Mouse (Mus musculus) heart, embryonic 12.5 days (tissue): ENCODE data around the gene Pak6. TPM values are rescaled to one million over a fixed set of nuclear protein-coding genes. Genes with fewer than 3 reads are reported as not detected.

ENCODE experiments used
- ATAC-seq: fragments of 200-750 bp; cut with Nextera tagmentation; 2 replicates; pipeline ENCODE4 v1.8.0; 2017; ENCODE audit warnings: moderate TSS enrichment, moderate library complexity; ENCODE audit not compliant: insufficient number of reproducible peaks, low FRiP score
- H3K27ac ChIP-seq: fragments of 300-500 bp; sonication (generic); 2 replicates; pipeline ENCODE4 v1.5.1; 2016; ENCODE audit warnings: mild to moderate bottlenecking, moderate library complexity; ENCODE audit not compliant: poor library complexity, severe bottlenecking
- H3K27me3 ChIP-seq: fragments of 300-500 bp; sonication (generic); replicated peaks from 2 replicates; pipeline ENCODE4 v1.6.1; 2016; ENCODE audit warnings: mild to moderate bottlenecking, moderate library complexity
- H3K36me3 ChIP-seq: fragments of 300-500 bp; sonication (generic); 2 replicates; pipeline ENCODE4 v1.6.1; 2016; ENCODE audit warnings: mild to moderate bottlenecking, moderate library complexity
- H3K4me1 ChIP-seq: fragments of 300-500 bp; sonication (generic); replicated peaks from 2 replicates; pipeline ENCODE4 v1.6.1; 2016; ENCODE audit warnings: mild to moderate bottlenecking
- H3K4me2 ChIP-seq: fragments of 300-500 bp; sonication (generic); 2 replicates; pipeline ENCODE4 v1.6.1; 2016; ENCODE audit warnings: mild to moderate bottlenecking, moderate library complexity
- H3K4me3 ChIP-seq: fragments of 300-500 bp; sonication (generic); 2 replicates; pipeline ENCODE4 v1.5.1; 2016; ENCODE audit warnings: mild to moderate bottlenecking
- H3K9ac ChIP-seq: fragments of 300-500 bp; sonication (generic); 2 replicates; pipeline ENCODE4 v1.6.1; 2016; ENCODE audit warnings: mild to moderate bottlenecking, moderate library complexity
- H3K9me3 ChIP-seq: fragments of 300-500 bp; sonication (generic); replicated peaks from 2 replicates; pipeline ENCODE4 v1.6.1; 2016; ENCODE audit warnings: mild to moderate bottlenecking, moderate library complexity
- WGBS: fragments of 180-500 bp; shearing (Covaris S2); methylation state at CpG from one replicate; pipeline ENCODE4 v1.1.7; 2016; 5-methylcytosine and 5-hydroxymethylcytosine counted together
- polyA plus RNA-seq: library from polyadenylated mRNA; unstranded; fragments of >200 nt; fragmentation: Nextera tagmentation; extraction: Ambion mirVana; gene quantifications from 2 replicates; pipeline ENCODE4 v1.2.1, GENCODE M21; 2016

Gene Pak6
- polyA plus RNA-seq, 1 experiment from 2014 or later, result 5.8 TPM

GRCm38 (mm10) chr2:118711038-118711494, 48.0 kb downstream of the Pak6 start:
- Histone ChIP-seq H3K9ac (peak overlapping the region; percentile 56), H3K4me3 (peak overlapping the region; percentile 39), H3K27ac (no peak overlapping the region), H3K4me2 (peak overlapping the region; percentile 79), H3K9me3 (no peaks in the 10 kb centered on the region), H3K27me3 (peaks cover 67% of the 10 kb centered on the region), H3K4me1 (peaks cover 49% of the 10 kb centered on the region), H3K36me3 (no peaks in the 10 kb centered on the region)
- peak; percentile 41 for ATAC-seq
- 2% methylated on average over 36 of the region's 36 CpGs for WGBS

GRCm38 (mm10) chr2:118713631-118714030, 50.5 kb downstream of the Pak6 start:
- WGBS, result 87% methylated on average over 6 of the region's 6 CpGs
- no peak for ATAC-seq
- H3K4me3 ChIP-seq, result no peak overlapping the region
- no peak overlapping the region for H3K9ac ChIP-seq
- no peak overlapping the region for H3K27ac ChIP-seq
- H3K4me2 ChIP-seq, result no peak overlapping the region
- H3K27me3 ChIP-seq, result peaks cover 42% of the 10 kb centered on the region
- peaks cover 57% of the 10 kb centered on the region for H3K4me1 ChIP-seq
- H3K36me3 ChIP-seq, result no peaks in the 10 kb centered on the region
- no peaks in the 10 kb centered on the region for H3K9me3 ChIP-seq

GRCm38 (mm10) chr2:118714230-118714629, 51.1 kb downstream of the Pak6 start:
- no peak for ATAC-seq
- Histone ChIP-seq H3K4me3 (no peak overlapping the region), H3K4me1 (peaks cover 61% of the 10 kb centered on the region), H3K27me3 (peaks cover 36% of the 10 kb centered on the region), H3K9ac (no peak overlapping the region), H3K9me3 (no peaks in the 10 kb centered on the region), H3K27ac (no peak overlapping the region), H3K4me2 (no peak overlapping the region), H3K36me3 (no peaks in the 10 kb centered on the region)
- WGBS, result 51% methylated on average over 4 of the region's 4 CpGs

GRCm38 (mm10) chr2:118716677-118717076, 53.6 kb downstream of the Pak6 start:
- Histone ChIP-seq H3K27ac (peak overlapping the region; percentile 89), H3K36me3 (no peaks in the 10 kb centered on the region), H3K27me3 (peaks cover 19% of the 10 kb centered on the region), H3K4me1 (peaks cover 39% of the 10 kb centered on the region), H3K4me2 (peak overlapping the region; percentile 8; the same call in 1 of the 2 replicates), H3K9ac (no peak overlapping the region), H3K9me3 (no peaks in the 10 kb centered on the region), H3K4me3 (no peak overlapping the region)
- 35% methylated on average over 5 of the region's 5 CpGs for WGBS
- ATAC-seq, result peak; percentile 81

- Histone ChIP-seq H3K36me3 (no peaks in the 10 kb centered on the region), H3K4me3 (no peak overlapping the region), H3K4me2 (no peak overlapping the region), H3K27ac (no peak overlapping the region), H3K4me1 (peaks cover 32% of the 10 kb centered on the region), H3K27me3 (peaks cover 19% of the 10 kb centered on the region; the same call in 1 of the 2 replicates), H3K9ac (no peak overlapping the region), H3K9me3 (no peaks in the 10 kb centered on the region)
- 62% methylated on average over 15 of the region's 15 CpGs for WGBS
- ATAC-seq, result no peak
These were observed 60.8 kb downstream of the Pak6 start for GRCm38 (mm10) chr2:118723693-118724486.

- H3K27me3 ChIP-seq, result peaks cover 22% of the 10 kb centered on the region; the same call in 1 of the 2 replicates
- H3K27ac ChIP-seq, result no peak overlapping the region
- H3K9me3 ChIP-seq, result no peaks in the 10 kb centered on the region
- WGBS, result 79% methylated on average over 4 of the region's 4 CpGs
- peaks cover 45% of the 10 kb centered on the region for H3K4me1 ChIP-seq
- H3K36me3 ChIP-seq, result no peaks in the 10 kb centered on the region
- no peak overlapping the region for H3K9ac ChIP-seq
- H3K4me3 ChIP-seq, result no peak overlapping the region
- no peak for ATAC-seq
- no peak overlapping the region for H3K4me2 ChIP-seq
These were observed 62.4 kb downstream of the Pak6 start for GRCm38 (mm10) chr2:118725511-118725910.

GRCm38 (mm10) chr2:118726873-118727272, 63.8 kb downstream of the Pak6 start:
- no peaks in the 10 kb centered on the region for H3K9me3 ChIP-seq
- H3K36me3 ChIP-seq, result no peaks in the 10 kb centered on the region
- no peak overlapping the region for H3K9ac ChIP-seq
- H3K4me2 ChIP-seq, result no peak overlapping the region
- WGBS, result 81% methylated on average over 2 of the region's 2 CpGs
- no peak for ATAC-seq
- H3K27ac ChIP-seq, result no peak overlapping the region
- peaks cover 33% of the 10 kb centered on the region for H3K27me3 ChIP-seq
- peaks cover 47% of the 10 kb centered on the region for H3K4me1 ChIP-seq
- H3K4me3 ChIP-seq, result no peak overlapping the region

GRCm38 (mm10) chr2:118727911-118728310, 64.8 kb downstream of the Pak6 start:
- no peak overlapping the region for H3K9ac ChIP-seq
- H3K27me3 ChIP-seq, result peaks cover 36% of the 10 kb centered on the region

GRCm38 (mm10) chr2:118728337-118728736, 65.2 kb downstream of the Pak6 start, which contains the start of gene Plcb2:
Gene Plcb2, minus strand, starts transcription at chr2:118728438.
- ATAC-seq, result no peak
- 15% methylated on average over 7 of the region's 7 CpGs for WGBS
- peaks cover 36% of the 10 kb centered on the region for H3K27me3 ChIP-seq
- no peaks in the 10 kb centered on the region for H3K36me3 ChIP-seq
- peak within 1 kb of the TSS; percentile 35 for H3K4me2 ChIP-seq
- no peak within 1 kb of the TSS for H3K4me3 ChIP-seq
- H3K9ac ChIP-seq, result 0 out of 2 replicates have a peak within 1 kb of the TSS, but pooled peaks have one; percentile 46
- no peak within 1 kb of the TSS; the same call in 1 of the 2 replicates for H3K27ac ChIP-seq
- peaks cover 40% of the 10 kb centered on the region for H3K4me1 ChIP-seq
- H3K9me3 ChIP-seq, result no peaks in the 10 kb centered on the region

More at GRCm38 (mm10) chr2:118727911-118728310, 64.8 kb downstream of the Pak6 start:
- Histone ChIP-seq H3K4me1 (peaks cover 44% of the 10 kb centered on the region), H3K4me3 (no peak overlapping the region), H3K9me3 (no peaks in the 10 kb centered on the region), H3K4me2 (peak overlapping the region; percentile 35; the same call in 1 of the 2 replicates), H3K36me3 (no peaks in the 10 kb centered on the region), H3K27ac (no peak overlapping the region)
- ATAC-seq, result no peak
- 16% methylated on average over 9 of the region's 9 CpGs for WGBS

GRCm38 (mm10) chr2:118729194-118729593, 66.1 kb downstream of the Pak6 start:
- Histone ChIP-seq H3K27ac (no peak overlapping the region; the same call in 1 of the 2 replicates), H3K9me3 (no peaks in the 10 kb centered on the region), H3K4me2 (no peak overlapping the region), H3K9ac (0 out of 2 replicates have a peak overlapping the region, but pooled peaks have one; percentile 9), H3K27me3 (peaks cover 43% of the 10 kb centered on the region), H3K4me3 (no peak overlapping the region), H3K4me1 (peaks cover 32% of the 10 kb centered on the region), H3K36me3 (no peaks in the 10 kb centered on the region)
- ATAC-seq, result 0 out of 2 replicates have a peak, but pooled peaks have one; percentile 20
- 28% methylated on average over 4 of the region's 4 CpGs for whole genome bisulfite sequencing

GRCm38 (mm10) chr2:118729816-118730621, 66.9 kb downstream of the Pak6 start:
- Histone ChIP-seq H3K4me3 (no peak overlapping the region), H3K27me3 (peaks cover 39% of the 10 kb centered on the region), H3K4me2 (no peak overlapping the region), H3K36me3 (no peaks in the 10 kb centered on the region), H3K9me3 (no peaks in the 10 kb centered on the region), H3K27ac (no peak overlapping the region), H3K9ac (no peak overlapping the region), H3K4me1 (peaks cover 32% of the 10 kb centered on the region)
- 27% methylated on average over 8 of the region's 8 CpGs for WGBS
- ATAC-seq, result no peak
